Mouse (Mus musculus) heart, adult 2 months (tissue): Measurements from ENCODE around the gene Gm10643.

ENCODE experiments used
- CTCF ChIP-seq: fragments of 200-600 bp; IDR thresholded peaks from 2 replicates; pipeline ENCODE4 v1.8.1; 2022; ENCODE audit warnings: antibody characterized with exemption, mild to moderate bottlenecking, moderate library complexity
- EP300 ChIP-seq: fragments of 200-500 bp; IDR thresholded peaks from 2 replicates; pipeline ENCODE4 v1.6.1; 2011; ENCODE audit warnings: low read depth, low read length, control low read depth; ENCODE audit not compliant: insufficient read depth

DNA sequence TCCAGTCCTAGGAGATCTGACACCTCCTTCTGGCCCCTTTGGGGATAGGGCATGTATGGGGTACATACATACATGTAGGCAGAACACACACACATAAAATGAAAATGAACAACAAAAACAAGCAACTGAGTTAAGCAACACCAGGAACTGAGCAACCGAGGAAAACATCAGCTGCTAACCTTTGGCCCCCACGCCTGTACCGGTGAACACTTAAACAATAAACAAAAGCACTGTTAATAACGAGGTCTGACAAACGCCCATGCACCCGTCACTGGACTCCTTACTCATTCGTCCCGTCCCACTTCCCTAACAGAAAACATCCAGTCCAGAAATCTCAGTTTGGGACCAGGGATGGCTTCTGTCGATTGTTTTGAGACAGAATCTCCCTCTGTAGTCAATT, 24.3 kb upstream of the Gm10643 start:
- no peak for TF ChIP-seq CTCF
- TF ChIP-seq EP300: no peak
